Mouse (Mus musculus) activated CD4-positive, CD25-positive, alpha-beta regulatory T cell, adult 4 months (primary cell): ENCODE measurements around the gene Gm16223. TPM values are rescaled to one million over a fixed set of nuclear protein-coding genes. Genes with fewer than 3 reads are reported as not detected.

Source experiments
- ATAC-seq: one replicate; pipeline ENCODE4 v1.8.0; 2017
- polyA plus RNA-seq, 2 experiments: library from polyadenylated mRNA; unstranded; fragments of 100-300 nt; shearing (Covaris generic); gene quantifications; one replicate each; pipeline ENCODE4 v1.2.1; 2017

The Gm16223 gene
- polyA plus RNA-seq, 2 experiments from 2014 or later = not detected

GRCm38 (mm10) chr5:42224840-42225239, 157.1 kb downstream of the Gm16223 start:
- no peak for ATAC-seq

- ATAC-seq = no peak
Measured at GRCm38 (mm10) chr5:42228631-42229030, 160.9 kb downstream of the Gm16223 start.

GRCm38 (mm10) chr5:42239291-42239690, 171.5 kb downstream of the Gm16223 start:
- no peak for ATAC-seq

- no peak for ATAC-seq
Measured at GRCm38 (mm10) chr5:42239806-42240205, 172.0 kb downstream of the Gm16223 start.

- ATAC-seq = no peak
Measured at GRCm38 (mm10) chr5:42250376-42250775, 182.6 kb downstream of the Gm16223 start.

Other genes with a start within 250 kb of the Gm16223 start
- gene Bod1l, start 223.6 kb upstream of the Gm16223 start, polyA plus RNA-seq = 10 to 100 TPM; 22.8 to 36.8 TPM